Mouse (Mus musculus): Measurements from ENCODE around the gene Retsat.

Gene Retsat

DNA sequence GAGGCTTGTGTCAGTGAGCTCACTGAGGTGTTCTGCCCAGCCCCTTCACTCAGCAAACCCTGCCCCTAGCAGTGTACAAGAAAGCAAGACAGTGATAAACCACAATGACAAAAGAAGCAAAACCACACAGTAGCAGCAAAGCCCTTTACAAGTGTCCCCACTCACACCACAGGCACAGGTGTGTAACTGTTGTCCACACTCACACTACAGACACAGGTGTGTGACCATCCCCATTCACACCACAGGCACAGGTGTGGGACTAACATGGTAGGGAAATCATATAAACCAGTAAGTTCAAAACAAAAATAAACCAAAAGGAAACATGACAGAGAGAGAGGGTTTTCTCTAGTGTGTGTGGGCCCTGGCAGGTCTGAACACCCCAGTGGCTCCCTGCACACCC lies 10.0 kb upstream of the Retsat start:
- ATAC-seq (ENCODE audit: low TSS enrichment): no peak

DNA sequence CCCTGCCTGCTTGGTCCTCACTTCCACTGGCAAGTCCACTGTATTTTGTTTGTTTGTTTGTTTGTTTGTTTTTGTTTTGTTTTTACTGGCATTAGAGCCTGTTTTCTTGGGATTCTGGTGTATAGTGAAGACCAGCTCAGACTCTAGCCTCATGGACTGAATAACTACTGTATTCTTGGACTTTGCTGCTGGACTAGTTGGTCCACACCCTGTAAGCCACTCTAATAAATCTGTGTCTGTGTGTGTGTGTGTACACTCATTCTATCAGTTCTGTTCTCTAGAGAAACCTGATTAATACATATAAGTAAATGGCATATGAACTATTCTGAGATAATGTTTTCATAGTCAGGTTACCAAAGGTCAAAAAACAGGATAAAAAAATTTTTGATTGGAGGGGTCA lies 8.2 kb upstream of the Retsat start:
- ATAC-seq (ENCODE audit: low TSS enrichment): no peak

DNA sequence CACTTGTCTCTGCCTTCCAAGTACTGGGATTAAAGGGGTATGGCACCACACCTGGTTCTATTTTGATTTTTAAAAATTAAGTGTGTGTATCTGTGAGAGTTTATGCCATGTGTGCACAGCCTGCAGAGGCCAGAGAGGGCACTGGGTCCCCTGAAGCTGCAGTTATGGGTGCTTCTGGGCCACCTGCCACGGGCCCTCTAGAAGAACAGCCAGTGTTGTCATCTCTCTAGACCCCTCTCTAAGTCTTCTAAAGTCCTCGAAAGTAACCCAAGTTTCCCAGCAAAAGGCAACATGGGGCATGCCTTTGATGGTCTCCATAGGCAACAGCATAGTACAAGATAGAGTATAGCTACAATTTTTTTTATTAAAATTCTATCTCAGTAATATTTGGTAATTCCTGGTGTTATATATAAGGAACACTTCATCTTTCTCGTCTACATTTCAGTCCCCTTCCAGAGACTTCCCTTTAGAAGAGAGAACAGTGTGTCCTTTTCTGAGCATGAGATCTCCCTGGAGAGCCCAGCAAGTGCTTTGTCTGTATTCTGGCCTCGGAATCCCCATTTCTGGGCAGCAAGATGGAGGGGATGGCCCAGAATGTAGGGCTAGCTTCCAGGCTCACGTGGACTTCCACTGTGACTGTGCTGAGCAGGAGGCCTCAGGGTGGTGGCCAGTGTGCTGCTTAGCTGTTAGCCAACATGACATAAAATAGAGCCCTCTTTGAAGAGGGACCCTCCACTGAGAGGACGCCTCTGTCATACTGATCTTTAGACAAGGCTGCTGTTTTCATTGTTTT lies 5.1 kb upstream of the Retsat start:
- ATAC-seq (ENCODE audit: low TSS enrichment): no peak

DNA sequence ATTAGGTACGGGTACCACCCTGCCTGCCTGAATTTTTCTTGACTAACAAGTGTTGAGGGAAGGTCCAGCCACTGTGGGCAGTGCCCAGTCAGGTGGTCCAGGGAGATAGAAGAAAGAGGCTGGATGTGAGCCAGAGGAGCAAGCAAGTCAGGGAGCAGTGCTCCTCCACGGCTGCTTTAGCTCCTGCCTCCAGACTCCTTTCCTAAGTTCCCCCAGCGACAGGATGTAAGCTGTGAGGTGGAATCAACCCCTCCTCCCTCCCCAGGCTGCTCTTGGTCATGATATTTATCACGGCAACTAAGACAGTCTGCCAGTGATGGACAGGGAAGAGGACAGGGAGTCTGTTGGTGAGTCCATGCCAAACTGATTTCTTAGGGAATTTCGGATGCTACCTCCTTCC lies 4.4 kb upstream of the Retsat start:
- no peak for ATAC-seq (ENCODE audit: low TSS enrichment)

DNA sequence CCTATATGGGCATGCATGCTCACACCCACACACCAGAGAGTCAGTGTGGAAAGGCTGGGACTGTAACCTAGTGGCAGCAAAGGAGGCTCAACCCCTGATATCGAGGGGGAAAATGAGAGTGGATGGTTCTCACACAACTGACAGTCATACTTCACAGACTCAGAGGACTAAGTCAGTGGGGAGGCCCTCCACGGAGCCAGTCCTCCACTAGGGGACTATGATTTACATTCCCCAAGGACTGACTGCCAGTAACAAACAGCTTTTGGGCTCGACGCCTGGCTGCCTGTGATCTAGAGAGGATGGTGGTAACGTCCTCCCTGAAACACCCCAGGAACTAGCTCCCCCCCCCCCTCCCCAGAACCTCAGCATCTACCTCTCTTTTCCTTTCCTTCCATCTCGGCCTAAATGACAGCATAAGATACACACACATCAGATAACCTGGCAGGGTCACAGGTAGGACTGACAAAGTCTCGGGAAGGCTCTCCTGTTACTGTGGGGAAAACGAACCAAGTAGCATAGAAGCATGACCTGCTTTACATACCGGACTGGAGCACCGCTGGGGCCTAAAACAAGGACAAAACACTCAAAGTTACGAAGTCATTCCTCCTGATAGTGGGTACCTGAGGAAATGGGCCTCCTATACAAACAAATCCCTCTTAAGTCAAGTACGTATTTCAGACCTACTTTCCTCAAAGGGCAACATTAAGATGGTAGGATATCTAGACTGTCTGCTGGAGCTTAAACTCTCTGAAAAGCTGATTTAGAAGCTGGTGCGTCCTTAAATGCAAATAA lies 996 bp upstream of the Retsat start:
- peak; percentile 3; the same call in 1 of the 2 replicates for ATAC-seq (ENCODE audit: low TSS enrichment)

DNA sequence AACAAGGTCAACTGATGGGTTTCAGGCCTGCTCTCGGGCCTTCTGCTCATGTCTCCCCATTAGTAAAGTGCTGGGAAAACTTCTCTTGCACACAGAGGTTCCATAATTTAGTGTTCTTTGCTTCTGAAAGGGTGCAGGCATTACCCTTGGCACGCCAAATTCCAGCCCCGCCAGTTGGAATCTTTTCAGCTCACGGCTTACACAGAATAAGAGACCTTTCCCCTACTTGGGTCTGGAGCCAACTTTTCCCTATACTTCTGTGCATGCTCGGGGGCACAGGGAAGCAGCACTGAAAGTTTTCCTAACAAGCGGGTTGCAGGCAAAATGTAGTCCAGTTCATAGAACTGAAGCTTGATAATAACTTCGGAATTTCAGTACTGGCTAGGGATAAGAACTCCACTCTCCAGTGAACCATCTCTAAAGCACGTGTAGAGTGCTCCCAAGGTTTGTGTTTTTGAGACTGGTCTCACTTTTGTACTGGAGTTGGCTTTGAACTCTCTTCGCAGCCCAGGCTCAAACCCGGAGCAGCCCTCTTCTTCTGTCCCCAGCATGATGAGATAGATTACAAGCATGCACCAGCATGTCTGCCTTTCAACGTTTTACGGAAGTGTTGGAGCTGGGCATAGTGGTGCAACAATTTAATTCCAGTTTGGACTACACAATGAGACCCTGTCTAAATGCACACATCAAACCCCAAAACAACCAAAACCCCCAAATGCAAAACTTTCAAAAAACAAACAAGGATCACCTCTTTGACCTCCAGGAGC lies 699 bp downstream of the Retsat start:
- no peak for ATAC-seq (ENCODE audit: low TSS enrichment)

DNA sequence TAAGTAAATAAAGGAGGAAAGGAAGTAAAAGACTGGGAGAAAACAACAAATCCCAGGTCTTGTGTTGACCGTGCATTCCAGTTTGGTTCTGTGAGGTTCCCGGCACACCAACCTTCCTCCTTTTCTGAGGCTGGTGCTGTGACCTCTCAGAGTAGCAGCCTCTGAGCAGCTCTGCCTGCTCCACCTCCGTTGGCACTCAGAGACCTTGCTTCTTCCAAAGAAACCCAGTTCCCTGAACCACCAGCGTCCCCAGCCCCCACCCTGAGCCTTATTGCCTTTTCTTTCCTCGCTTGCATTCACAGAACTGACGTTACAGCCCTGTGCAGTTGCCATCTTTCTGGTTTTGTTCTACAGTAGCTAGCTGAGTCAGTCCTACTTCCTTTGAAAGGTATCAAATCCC lies 1.9 kb downstream of the Retsat start:
- no peak for ATAC-seq (ENCODE audit: low TSS enrichment)

DNA sequence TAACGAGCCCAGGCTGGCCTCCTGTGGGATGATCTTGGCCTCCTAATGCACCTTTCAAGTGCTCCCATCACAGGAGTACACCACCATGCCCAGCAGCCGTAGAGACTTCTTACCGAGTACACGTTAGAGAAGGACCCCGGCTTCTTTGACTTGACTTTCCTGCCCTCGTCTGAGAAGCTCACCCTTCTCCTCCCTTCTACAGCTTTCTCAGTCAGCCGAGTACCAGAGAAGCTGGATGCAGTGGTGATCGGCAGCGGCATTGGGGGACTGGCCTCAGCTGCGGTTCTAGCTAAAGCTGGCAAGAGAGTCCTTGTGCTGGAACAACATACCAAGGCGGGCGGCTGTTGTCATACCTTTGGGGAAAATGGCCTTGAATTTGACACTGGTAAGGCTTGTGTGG lies 2.5 kb downstream of the Retsat start:
- ATAC-seq (ENCODE audit: low TSS enrichment): no peak

DNA sequence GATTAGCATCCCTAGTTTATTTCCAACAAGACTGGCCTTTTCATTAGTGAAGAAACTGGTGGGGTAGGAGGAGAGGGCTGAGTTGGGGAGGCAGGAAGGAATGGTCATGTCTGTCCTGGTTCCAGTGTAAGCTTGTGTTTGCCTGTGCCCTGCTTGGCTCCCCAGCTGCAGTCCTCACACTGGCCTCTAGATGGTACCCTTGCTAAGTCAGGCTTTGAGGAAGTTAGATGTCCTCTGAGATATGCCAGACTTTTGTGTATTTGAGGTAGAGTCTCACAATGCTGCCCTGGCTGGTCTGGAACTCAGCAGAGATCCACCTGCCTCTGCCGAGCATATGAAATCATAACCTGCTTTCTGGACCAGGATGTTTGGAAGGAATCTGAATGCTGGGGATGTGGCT lies 3.5 kb downstream of the Retsat start:
- peak; percentile 47 for ATAC-seq (ENCODE audit: low TSS enrichment)

DNA sequence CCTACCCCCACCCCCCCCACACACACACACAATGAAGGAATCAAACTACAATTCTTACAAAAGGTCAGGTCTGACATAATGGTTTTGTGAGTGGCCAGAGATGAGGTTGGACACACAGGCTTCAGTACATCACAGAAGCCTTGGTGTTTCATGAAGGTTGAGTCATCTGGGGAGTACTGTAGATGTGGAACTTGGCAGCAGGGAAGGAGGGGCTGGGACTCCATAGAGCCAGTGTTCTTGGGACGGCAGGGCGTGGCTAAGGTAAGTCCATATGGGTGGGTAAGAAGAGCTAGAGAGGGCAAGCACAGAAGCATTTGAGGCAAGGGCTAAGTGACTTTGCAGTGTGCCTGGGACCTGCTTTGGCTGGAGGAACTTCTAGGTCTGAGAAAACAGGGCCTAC lies 5.8 kb downstream of the Retsat start:
- no peak for ATAC-seq (ENCODE audit: low TSS enrichment)

DNA sequence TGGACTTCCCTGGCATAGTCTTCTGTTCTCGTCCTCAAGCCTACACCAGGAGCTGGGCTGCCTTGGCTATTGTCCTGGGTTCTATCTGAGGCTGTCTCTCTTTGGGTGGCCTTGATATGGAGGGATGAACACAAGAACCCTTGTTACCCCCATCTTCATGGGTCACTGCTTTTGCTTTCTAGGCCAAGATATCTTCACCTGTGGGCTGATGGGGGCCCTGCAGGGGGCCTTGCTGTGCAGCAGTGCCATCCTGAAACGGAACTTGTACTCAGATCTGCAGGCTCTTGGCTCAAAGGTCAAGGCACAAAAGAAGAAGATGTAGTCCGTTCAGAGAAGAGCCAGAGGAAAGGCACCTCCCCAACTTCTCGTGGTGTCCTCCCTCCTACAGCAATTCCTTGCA lies 8.8 kb downstream of the Retsat start:
- ATAC-seq (ENCODE audit: low TSS enrichment): no peak

DNA sequence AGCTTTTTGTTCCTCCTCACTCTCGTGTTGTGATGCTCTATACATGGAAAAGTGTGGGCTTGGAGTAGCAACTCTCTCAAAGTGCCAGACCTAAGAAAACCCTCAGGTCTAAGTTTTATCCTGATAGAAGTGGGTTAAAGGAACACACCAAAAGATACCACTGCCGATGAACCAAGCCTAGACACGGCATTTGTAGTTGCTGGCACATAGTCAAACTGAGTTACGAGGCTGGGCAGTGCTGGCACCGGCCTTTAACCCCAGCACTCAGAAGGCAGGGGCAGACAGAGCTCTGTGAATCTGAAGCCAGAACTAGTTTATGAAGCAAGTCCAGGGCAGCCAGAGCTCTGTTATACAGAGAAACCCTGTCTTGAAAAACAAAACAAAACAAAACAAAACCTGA lies 9.4 kb downstream of the Retsat start:
- no peak for ATAC-seq (ENCODE audit: low TSS enrichment)

DNA sequence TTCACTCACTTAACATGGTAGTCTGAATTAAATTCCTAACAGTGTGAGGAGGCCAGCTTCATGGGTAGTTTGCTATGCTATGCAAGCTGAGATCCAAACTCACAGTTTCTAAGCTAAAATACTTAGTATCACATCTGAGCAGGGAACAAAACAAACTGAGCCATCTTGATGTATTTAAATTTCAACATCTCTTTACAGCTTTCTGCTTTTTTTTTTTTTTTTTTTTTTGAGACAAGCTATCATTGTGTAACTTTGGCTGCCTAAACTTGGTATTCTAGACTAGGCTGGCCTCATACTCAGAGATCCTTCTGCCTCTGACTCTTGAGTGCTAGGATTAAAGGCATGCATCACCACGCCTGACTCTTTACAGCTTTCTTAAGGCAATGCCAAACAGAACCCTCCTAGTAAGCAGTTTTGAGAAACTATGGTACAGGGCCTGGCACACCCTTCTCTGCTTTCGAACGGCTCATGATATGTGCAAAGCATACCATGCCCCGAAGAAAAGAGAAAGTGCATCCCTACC lies 10.4 kb downstream of the Retsat start:
- ATAC-seq (ENCODE audit: low TSS enrichment): no peak

DNA sequence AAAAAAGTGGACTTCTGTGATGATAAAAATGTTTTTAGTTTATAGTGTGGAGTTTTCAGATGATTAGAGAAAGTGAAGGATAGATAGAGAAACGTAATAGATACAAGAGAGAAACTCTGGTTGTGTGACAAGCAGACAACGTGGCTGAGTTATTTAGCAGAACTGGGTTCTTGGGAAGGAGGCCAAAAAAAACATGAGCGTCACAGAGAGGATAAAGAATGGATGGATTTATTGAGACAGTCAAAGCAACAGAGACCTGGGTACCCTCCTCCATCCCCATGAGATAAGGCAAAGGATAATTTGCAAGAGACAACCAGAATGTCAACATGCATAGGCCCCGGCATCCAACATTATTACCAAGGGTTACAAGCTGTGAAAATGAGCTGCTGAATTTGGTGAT lies 12.0 kb downstream of the Retsat start:
- no peak for ATAC-seq (ENCODE audit: low TSS enrichment)

DNA sequence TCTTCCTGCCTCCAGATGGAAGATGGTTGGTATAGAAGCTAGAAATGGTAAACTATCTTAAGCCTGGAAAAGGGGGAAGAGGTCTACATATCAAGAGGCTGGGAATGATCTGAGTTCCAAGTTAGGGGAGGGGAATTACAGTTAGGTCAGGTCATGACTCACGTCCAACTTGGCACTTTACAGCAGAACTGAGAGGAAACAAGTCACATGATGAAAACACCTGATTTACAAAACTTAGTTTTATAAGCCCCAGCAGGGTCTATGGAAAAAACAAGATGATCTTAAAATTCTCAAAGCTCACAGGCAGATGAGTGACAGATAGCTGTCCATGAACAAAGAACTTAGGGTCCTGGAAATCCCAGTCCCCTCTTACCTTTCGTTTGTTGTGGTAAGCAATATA lies 16.9 kb downstream of the Retsat start:
- no peak for ATAC-seq (ENCODE audit: low TSS enrichment)

DNA sequence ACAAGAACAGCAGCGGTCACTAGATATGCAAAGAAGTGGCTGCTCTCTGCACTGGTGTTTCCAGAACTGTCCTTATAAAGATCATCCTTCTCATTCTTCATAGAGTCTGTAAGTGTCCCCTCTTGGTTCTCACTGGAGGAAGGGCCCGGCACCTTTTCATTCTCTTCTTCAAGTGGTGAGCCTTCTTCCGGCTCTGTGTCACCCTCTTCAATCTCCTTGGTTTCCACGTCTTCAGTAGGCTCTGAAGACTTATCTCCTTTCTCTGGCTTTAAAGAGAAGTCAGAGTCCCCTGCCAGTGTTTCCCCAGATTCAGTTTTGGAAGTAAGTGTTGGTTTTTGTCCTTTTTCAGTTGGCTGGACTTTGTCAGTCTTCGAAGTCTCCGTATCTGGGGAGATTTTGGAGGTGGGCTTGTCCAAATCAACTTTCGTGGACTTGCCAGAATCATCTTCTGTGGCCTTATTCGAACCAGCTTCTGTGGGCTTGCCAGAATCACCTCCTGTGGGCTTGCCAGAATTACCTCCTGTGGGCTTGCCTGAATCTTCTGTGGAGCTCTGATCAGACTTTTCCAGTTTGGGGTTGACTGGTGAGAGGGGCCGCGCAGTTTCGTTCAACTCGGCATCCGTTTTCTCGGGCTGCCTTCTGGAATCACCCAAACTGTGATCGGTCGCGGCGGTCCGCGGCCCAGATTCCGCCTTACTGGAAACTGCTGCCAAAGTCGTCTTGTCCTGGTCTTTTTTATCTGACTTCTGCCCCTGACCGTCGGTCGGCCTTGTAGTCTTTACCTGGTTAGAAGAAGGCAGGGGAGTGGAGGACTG lies 17.5 kb downstream of the Retsat start:
- no peak for ATAC-seq (ENCODE audit: low TSS enrichment)

DNA sequence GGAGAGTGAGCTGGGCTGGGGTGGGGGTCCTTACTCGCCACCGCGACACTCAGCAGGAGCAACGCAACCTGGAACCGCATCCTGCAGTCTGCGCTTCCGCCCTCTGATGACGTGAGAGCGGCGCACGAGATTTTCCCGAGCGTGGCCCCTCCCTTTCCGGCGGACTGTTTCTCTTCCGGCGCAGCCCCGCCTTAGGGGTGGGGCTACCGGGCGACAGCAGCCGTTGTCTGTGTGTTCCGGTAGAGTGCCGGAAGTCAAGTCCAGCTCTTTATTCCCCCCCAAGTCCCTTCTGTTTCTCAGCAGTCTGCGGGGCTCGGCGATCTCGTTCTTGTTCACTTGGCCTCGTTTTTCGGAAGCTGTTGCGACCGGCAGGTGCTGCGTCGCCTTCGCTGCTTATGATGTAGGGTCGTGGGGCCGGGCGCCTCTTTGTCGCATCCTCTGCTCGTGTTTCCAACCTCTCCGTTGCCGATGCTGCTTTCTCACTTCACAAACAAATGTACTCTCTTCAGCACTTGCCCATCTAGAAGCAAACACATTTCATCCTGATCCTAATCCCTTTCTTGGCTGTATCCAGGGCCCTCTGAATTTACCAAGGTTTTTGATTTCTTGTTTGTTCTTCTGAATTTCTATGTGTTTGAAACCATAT lies 18.5 kb downstream of the Retsat start, which contains the start of gene Tgoln1:
Tgoln1 (minus strand) TSS at position 358 of the 646 bp plus-strand sequence.
- ATAC-seq (ENCODE audit: low TSS enrichment): peak; percentile 99

DNA sequence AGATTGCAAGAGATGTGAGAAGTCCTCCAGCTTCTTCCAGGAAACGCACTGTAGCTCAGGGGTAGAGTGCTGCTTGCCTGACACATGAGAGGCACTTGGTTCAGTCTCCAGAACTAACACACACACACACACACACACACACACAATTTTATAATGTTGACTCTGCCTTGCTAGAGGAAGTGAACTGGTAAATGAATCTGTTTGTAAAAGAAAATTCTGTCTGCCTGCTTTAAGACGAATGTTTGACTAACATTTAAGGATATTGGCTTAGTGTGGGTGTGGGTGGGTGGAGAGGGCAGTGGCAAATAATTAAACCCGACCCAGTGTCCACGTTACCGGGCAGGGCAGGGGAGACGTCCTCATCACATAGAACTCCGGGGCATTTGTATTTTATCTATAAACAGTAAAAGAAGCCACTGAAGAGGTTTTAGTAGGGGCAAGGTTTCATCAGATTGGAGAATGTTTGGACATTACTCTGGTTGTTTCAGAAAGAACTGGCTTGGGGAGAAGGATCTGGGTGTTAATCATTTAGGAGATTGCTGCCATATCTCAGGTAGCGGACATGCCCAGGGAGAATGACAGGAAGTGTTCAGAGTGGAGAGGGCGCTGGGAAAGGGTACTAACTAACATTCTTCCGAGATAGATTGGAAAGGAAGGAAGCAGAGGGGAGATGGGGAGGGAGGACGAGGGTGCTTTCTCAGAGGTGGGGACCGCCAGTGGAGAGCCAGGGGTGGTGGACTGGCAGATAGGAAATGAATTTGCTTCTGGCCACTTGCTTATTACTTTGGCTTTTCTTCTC lies 21.7 kb downstream of the Retsat start:
- no peak for ATAC-seq (ENCODE audit: low TSS enrichment)

DNA sequence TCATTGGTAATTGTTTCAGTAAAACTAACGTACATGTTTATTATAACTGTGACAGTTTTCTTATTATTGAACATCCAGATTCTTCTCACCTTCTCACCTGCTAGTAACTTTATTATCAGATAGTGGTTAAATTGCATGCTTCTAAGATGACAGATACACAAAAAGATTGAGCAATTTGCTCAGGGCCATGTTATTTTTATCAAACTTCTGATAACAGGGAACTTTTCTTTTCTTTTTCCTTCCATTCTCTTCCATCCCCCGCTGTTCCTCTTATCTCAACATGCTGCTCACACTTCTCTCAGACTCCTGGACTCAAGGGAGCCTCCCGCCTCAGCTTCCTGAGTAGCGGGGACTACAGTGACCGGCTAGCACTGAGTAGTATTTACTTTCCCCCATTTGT lies 22.6 kb downstream of the Retsat start:
- no peak for ATAC-seq (ENCODE audit: low TSS enrichment)

DNA sequence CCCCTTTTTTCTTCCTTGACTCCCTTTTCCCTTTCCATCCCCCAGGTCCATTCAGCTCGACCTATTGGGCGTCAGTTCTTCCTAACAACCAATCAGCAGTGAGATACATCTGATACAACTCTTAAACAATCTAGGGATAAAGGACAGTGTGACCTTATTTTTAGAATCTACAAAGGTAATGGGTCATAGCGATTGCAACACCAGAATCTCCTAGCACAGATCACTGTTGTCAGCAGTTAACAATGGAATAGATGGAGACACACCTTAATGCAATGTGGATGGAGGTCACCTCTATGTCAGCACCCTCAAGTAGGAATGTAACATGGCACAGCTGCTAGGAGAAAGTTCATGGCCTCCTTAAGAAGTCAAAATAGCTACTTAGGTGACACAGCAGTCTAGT lies 24.6 kb downstream of the Retsat start:
- ATAC-seq (ENCODE audit: low TSS enrichment): no peak

Measured in frontal cortex, adult (tissue).